Mouse (Mus musculus): Measurements from ENCODE around the gene Fam24b. TPM values are rescaled to one million over a fixed set of nuclear protein-coding genes. Genes with fewer than 3 reads are reported as not detected.

The Fam24b gene
- total RNA-seq (2021): under 1 TPM in 1 of 2 experiments, not detected in 1; 0.57 TPM
- long read RNA-seq: 0 reads

- no peak for DNase-seq (ENCODE audit: low spot score in 2 of 2)
These were observed at the start of gene Fam24b for GRCm38 (mm10) chr7:131329416-131329815. Gene Fam24b, minus strand, starts transcription at chr7:131329516.

- DNase-seq (ENCODE audit: low spot score in 2 of 2): no peak
These were observed 42.8 kb upstream of the Fam24b start for GRCm38 (mm10) chr7:131371880-131372651.

- DNase-seq (ENCODE audit: low spot score in 2 of 2): no peak
These were observed 42.1 kb upstream of the Fam24b start for GRCm38 (mm10) chr7:131371470-131371860.

- DNase-seq (ENCODE audit: low spot score in 2 of 2): peak; percentile 85 to 91
These were observed 41.5 kb upstream of the Fam24b start, which contains the start of gene Pstk for GRCm38 (mm10) chr7:131370648-131371469. Gene Pstk, plus strand, starts transcription at chr7:131371141.

GRCm38 (mm10) chr7:131364131-131364530 lies 34.8 kb upstream of the Fam24b start:
- no peak for DNase-seq (ENCODE audit: low spot score in 2 of 2)

GRCm38 (mm10) chr7:131362615-131363300 lies 33.4 kb upstream of the Fam24b start, which contains the start of gene 2310057M21Rik:
Gene 2310057M21Rik, minus strand, starts transcription at chr7:131362759.
- DNase-seq (ENCODE audit: low spot score in 2 of 2): peak; percentile 91 to 94

GRCm38 (mm10) chr7:131362269-131362614 lies 32.9 kb upstream of the Fam24b start:
- no peak for DNase-seq (ENCODE audit: low spot score in 2 of 2)

GRCm38 (mm10) chr7:131356105-131356504 lies 26.8 kb upstream of the Fam24b start:
- no peak for DNase-seq (ENCODE audit: low spot score in 2 of 2)

- no peak for DNase-seq (ENCODE audit: low spot score in 2 of 2)
These were observed 16.7 kb upstream of the Fam24b start for GRCm38 (mm10) chr7:131345856-131346541.

- no peak for DNase-seq (ENCODE audit: low spot score in 2 of 2)
These were observed 8.3 kb upstream of the Fam24b start for GRCm38 (mm10) chr7:131337502-131338068.

GRCm38 (mm10) chr7:131333564-131333963 lies 4.2 kb upstream of the Fam24b start, which contains the start of gene Fam24a:
Gene Fam24a, plus strand, starts transcription at chr7:131333864.
- no peak for DNase-seq (ENCODE audit: low spot score in 2 of 2)

GRCm38 (mm10) chr7:131331688-131332087 lies 2.4 kb upstream of the Fam24b start:
- DNase-seq (ENCODE audit: low spot score in 2 of 2): no peak

GRCm38 (mm10) chr7:131327054-131327453 lies 2.3 kb downstream of the Fam24b start:
- DNase-seq (ENCODE audit: low spot score in 2 of 2): no peak

GRCm38 (mm10) chr7:131322192-131322591 lies 7.1 kb downstream of the Fam24b start, which contains the start of gene Cuzd1:
Gene Cuzd1, minus strand, starts transcription at chr7:131322292.
- DNase-seq (ENCODE audit: low spot score in 2 of 2): no peak

- DNase-seq (ENCODE audit: low spot score in 2 of 2): no peak
These were observed 11.0 kb downstream of the Fam24b start for GRCm38 (mm10) chr7:131318340-131318739.

- DNase-seq (ENCODE audit: low spot score in 2 of 2): no peak
These were observed 11.7 kb downstream of the Fam24b start for GRCm38 (mm10) chr7:131317587-131317986.

GRCm38 (mm10) chr7:131314493-131314892 lies 14.8 kb downstream of the Fam24b start:
- DNase-seq (ENCODE audit: low spot score in 2 of 2): no peak

- DNase-seq (ENCODE audit: low spot score in 2 of 2): no peak
These were observed 22.6 kb downstream of the Fam24b start for GRCm38 (mm10) chr7:131306733-131307132.

GRCm38 (mm10) chr7:131303340-131303739 lies 26.0 kb downstream of the Fam24b start:
- DNase-seq (ENCODE audit: low spot score in 2 of 2): no peak

GRCm38 (mm10) chr7:131297151-131297550 lies 32.2 kb downstream of the Fam24b start:
- no peak for DNase-seq (ENCODE audit: low spot score in 2 of 2)
